Mouse (Mus musculus) liver, embryonic 14.5 days (tissue): ENCODE results near the gene Pex14. TPM values are rescaled to one million over a fixed set of nuclear protein-coding genes. Genes with fewer than 3 reads are reported as not detected.

ENCODE experiments used
- ATAC-seq: fragments of 200-750 bp; cut with Nextera tagmentation; 2 replicates; pipeline ENCODE4 v1.8.0; 2017; ENCODE audit warnings: moderate number of reproducible peaks, mild to moderate bottlenecking, moderate library complexity; ENCODE audit not compliant: insufficient read depth
- DNase-seq, 3 experiments: peaks; one replicate each; pipeline ENCODE4 v3.0.0-alpha.2; 2012 to 2013; ENCODE audit warnings: low read depth in 3 of 3, low spot score in 3 of 3
- H3K27ac ChIP-seq: fragments of 300-500 bp; sonication (generic); 2 replicates; pipeline ENCODE4 v1.5.1; 2014; ENCODE audit warnings: moderate library complexity, mild to moderate bottlenecking, control low read depth, inconsistent platforms
- H3K27me3 ChIP-seq: fragments of 300-500 bp; sonication (generic); 2 replicates; pipeline ENCODE4 v1.6.1; 2014; ENCODE audit warnings: mild to moderate bottlenecking, low read length, moderate library complexity; ENCODE audit not compliant: control insufficient read depth, insufficient read depth
- H3K36me3 ChIP-seq: fragments of 300-500 bp; sonication (generic); replicated peaks from 2 replicates; pipeline ENCODE4 v1.6.1; 2014; ENCODE audit warnings: low read depth; ENCODE audit not compliant: control insufficient read depth, insufficient read depth
- H3K4me1 ChIP-seq, 2 experiments: fragments of 200-500 bp in 1 of 2; fragments of 300-500 bp in 1 of 2; sonication (generic) in 1 of 2; replicated peaks; 2 replicates each; pipeline ENCODE4 v1.6.1; 2012 to 2014; ENCODE audit warnings: antibody characterized with exemption in 1 of 2, inconsistent platforms in 1 of 2, low read length in 1 of 2; ENCODE audit not compliant: control insufficient read depth in 2 of 2, insufficient read depth in 2 of 2
- H3K4me2 ChIP-seq: fragments of 300-500 bp; sonication (generic); 2 replicates; pipeline ENCODE4 v1.6.1; 2014; ENCODE audit warnings: low read depth, mild to moderate bottlenecking, control low read depth, moderate library complexity
- H3K4me3 ChIP-seq, 2 experiments: fragments of 200-500 bp in 1 of 2; fragments of 300-500 bp in 1 of 2; sonication (generic) in 1 of 2; 2 replicates each; pipeline ENCODE4 v1.5.1; 2012 to 2014; ENCODE audit warnings: low read depth in 2 of 2, low read length in 2 of 2, mild to moderate bottlenecking in 2 of 2, control low read depth in 1 of 2, inconsistent platforms in 1 of 2, moderate library complexity in 1 of 2; ENCODE audit not compliant: insufficient read depth in 1 of 2
- H3K9ac ChIP-seq: fragments of 300-500 bp; sonication (generic); replicated peaks from 2 replicates; pipeline ENCODE4 v1.6.1; 2014; ENCODE audit warnings: mild to moderate bottlenecking, control low read depth, moderate library complexity
- H3K9me3 ChIP-seq: fragments of 300-500 bp; sonication (generic); 2 replicates; pipeline ENCODE4 v1.6.1; 2016; ENCODE audit warnings: low read length, mixed read lengths; ENCODE audit not compliant: control insufficient read depth
- CTCF ChIP-seq: IDR thresholded peaks from 2 replicates; pipeline ENCODE4 v1.5.1; 2016; ENCODE audit warnings: antibody characterized with exemption, low read depth, control low read depth
- EP300 ChIP-seq: IDR thresholded peaks from 2 replicates; pipeline ENCODE4 v1.6.1; 2016; ENCODE audit warnings: antibody characterized with exemption, low read depth
- WGBS: fragments of 180-500 bp; shearing (Covaris S2); extraction: QIAGEN DNeasy Blood & Tissue Kit; methylation state at CpG from one replicate; pipeline ENCODE4 v1.1.7; 2014; ENCODE audit not compliant: insufficient replicate concordance; 5-methylcytosine and 5-hydroxymethylcytosine counted together
- polyA plus RNA-seq, 2 experiments: library from polyadenylated mRNA; depleted of rRNA in 1 of 2; stranded (reverse) in 1 of 2; unstranded in 1 of 2; fragments of >200 nt; fragmentation: Nextera tagmentation in 1 of 2; extraction: Ambion mirVana in 1 of 2; gene quantifications; 2 replicates each; pipeline versions ENCODE4 v1.2.1 to v1.2.3; 2012 to 2014

Pex14 gene
- polyA plus RNA-seq, 2 experiments = 11.4 to 14.9 TPM

GRCm38 (mm10) chr4:148979837-148980236 is 119.8 kb downstream of the Pex14 start:
- 60% methylated on average over 11 of the region's 11 CpGs for WGBS
- H3K27ac ChIP-seq = no peak overlapping the region
- no peaks in the 10 kb centered on the region for H3K9me3 ChIP-seq
- TF ChIP-seq CTCF (no peak), EP300 (no peak)
- no peak overlapping the region for H3K4me2 ChIP-seq
- no peak overlapping the region for H3K4me3 ChIP-seq
- no peak overlapping the region for H3K9ac ChIP-seq
- no peak for DNase-seq
- no peak for ATAC-seq
- no peaks in the 10 kb centered on the region for H3K27me3 ChIP-seq
- no peaks in the 10 kb centered on the region; the same call in 1 of the 2 replicates for H3K36me3 ChIP-seq
- 0 out of 4 replicates have a peak, but pooled peaks cover 0 to 2% of the 10 kb centered on the region in 2 experiments for H3K4me1 ChIP-seq

- Histone ChIP-seq H3K9ac (no peak overlapping the region), H3K36me3 (no peaks in the 10 kb centered on the region; the same call in 1 of the 2 replicates), H3K27ac (no peak overlapping the region), H3K4me2 (no peak overlapping the region), H3K4me3 (no peak overlapping the region), H3K9me3 (no peaks in the 10 kb centered on the region), H3K27me3 (no peaks in the 10 kb centered on the region), H3K4me1 (0 out of 4 replicates have a peak, but pooled peaks cover 0 to 2% of the 10 kb centered on the region in 2 experiments)
- ATAC-seq (no peak), DNase-seq (no peak)
- 74% methylated on average over 11 of the region's 11 CpGs for WGBS
- TF ChIP-seq EP300 (no peak), CTCF (no peak)
These were observed 120.8 kb downstream of the Pex14 start for GRCm38 (mm10) chr4:148978926-148979325.

- Histone ChIP-seq H3K4me1 (0 out of 4 replicates have a peak, but pooled peaks cover 0 to 2% of the 10 kb centered on the region in 2 experiments), H3K4me3 (no peak overlapping the region), H3K9ac (no peak overlapping the region), H3K27ac (no peak overlapping the region), H3K36me3 (no peaks in the 10 kb centered on the region), H3K27me3 (no peaks in the 10 kb centered on the region), H3K9me3 (no peaks in the 10 kb centered on the region), H3K4me2 (no peak overlapping the region)
- DNase-seq (no peak), ATAC-seq (no peak)
- TF ChIP-seq EP300 (no peak), CTCF (no peak)
- WGBS = 70% methylated on average over 9 of the region's 9 CpGs
These were observed 121.3 kb downstream of the Pex14 start for GRCm38 (mm10) chr4:148978221-148978855.

- Histone ChIP-seq H3K36me3 (no peaks in the 10 kb centered on the region), H3K4me3 (no peak overlapping the region), H3K27ac (no peak overlapping the region), H3K4me1 (peaks cover 0 to 4% of the 10 kb centered on the region in 2 experiments; a peak in 1 of 4 replicates), H3K27me3 (no peaks in the 10 kb centered on the region), H3K9ac (no peak overlapping the region), H3K4me2 (no peak overlapping the region), H3K9me3 (no peaks in the 10 kb centered on the region)
- 82% methylated on average over 7 of the region's 7 CpGs for WGBS
- ATAC-seq (no peak), DNase-seq (no peak)
- TF ChIP-seq CTCF (no peak), EP300 (no peak)
These were observed 124.8 kb downstream of the Pex14 start for GRCm38 (mm10) chr4:148974833-148975232.

GRCm38 (mm10) chr4:148973387-148973786 is 126.3 kb downstream of the Pex14 start:
- H3K4me3 ChIP-seq = no peak overlapping the region
- no peak overlapping the region for H3K4me2 ChIP-seq
- no peaks in the 10 kb centered on the region for H3K9me3 ChIP-seq
- no peak for ATAC-seq
- no peak for DNase-seq
- H3K4me1 ChIP-seq = peaks cover 0 to 2% of the 10 kb centered on the region in 2 experiments; a peak in 1 of 4 replicates
- no peak overlapping the region for H3K9ac ChIP-seq
- H3K27me3 ChIP-seq = no peaks in the 10 kb centered on the region
- TF ChIP-seq EP300 (no peak), CTCF (no peak)
- no peak overlapping the region for H3K27ac ChIP-seq
- H3K36me3 ChIP-seq = no peaks in the 10 kb centered on the region
- WGBS = 70% methylated on average over 14 of the region's 14 CpGs
